Mouse (Mus musculus): Measurements from ENCODE around the gene Hs6st2.

GRCm38 (mm10) chrX:51372477-51373239 lies 309.0 kb downstream of the Hs6st2 start:
- no peak for TF ChIP-seq CTCF (IDR thresholded peaks at IDR 0.05; ENCODE audit: control insufficient read depth, insufficient read depth, insufficient replicate concordance, low read depth, low read length)
- no peak for TF ChIP-seq POLR2A (IDR thresholded peaks at IDR 0.05; ENCODE audit: control insufficient read depth, low read depth, low read length)

Measured in testis, adult 2 months (tissue).